Mouse (Mus musculus) C2C12 (cell line): ENCODE results near the gene Apba1. TPM values are rescaled to one million over a fixed set of nuclear protein-coding genes. Genes with fewer than 3 reads are reported as not detected.

ENCODE experiments used
- H3K27me3 ChIP-seq: one replicate; pipeline ENCODE4 v1.6.1; 2011; ENCODE audit not compliant: control insufficient read depth, insufficient read depth, insufficient read length
- H3K36me3 ChIP-seq: one replicate; pipeline ENCODE4 v1.6.1; 2011; ENCODE audit not compliant: control insufficient read depth, insufficient read depth
- H3K4me3 ChIP-seq: one replicate; pipeline ENCODE4 v1.5.1; 2011; ENCODE audit warnings: mild to moderate bottlenecking, control low read depth; ENCODE audit not compliant: poor library complexity, insufficient read depth, severe bottlenecking
- H3K79me2 ChIP-seq: one replicate; pipeline ENCODE4 v1.6.1; 2011; ENCODE audit not compliant: control insufficient read depth, insufficient read depth
- H3K79me3 ChIP-seq: one replicate; pipeline ENCODE4 v1.6.1; 2011; ENCODE audit warnings: low read depth, control low read depth
- H3ac ChIP-seq: one replicate; pipeline ENCODE3; 2011; ENCODE audit warnings: low read depth; ENCODE audit not compliant: control insufficient read depth, insufficient read length
- CEBPB ChIP-seq: IDR thresholded peaks from one replicate; pipeline ENCODE4 v1.6.1; 2011; ENCODE audit warnings: low read depth, mild to moderate bottlenecking, control low read depth, moderate library complexity
- CTCF ChIP-seq: IDR thresholded peaks from one replicate; pipeline ENCODE4 v1.5.1; 2011; ENCODE audit not compliant: control insufficient read depth, insufficient read depth, insufficient read length
- FOSL1 ChIP-seq: IDR thresholded peaks from one replicate; pipeline ENCODE4 v1.8.0; 2011; ENCODE audit warnings: mild to moderate bottlenecking, low read length; ENCODE audit not compliant: poor library complexity, insufficient read depth, severe bottlenecking
- MAX ChIP-seq: IDR thresholded peaks from one replicate; pipeline ENCODE4 v1.6.1; 2011; ENCODE audit warnings: mild to moderate bottlenecking, control low read depth
- MYOD1 ChIP-seq: IDR thresholded peaks from one replicate; pipeline ENCODE4 v1.6.1; 2011; ENCODE audit warnings: low read depth; ENCODE audit not compliant: control insufficient read depth, insufficient read length
- MYOG ChIP-seq: IDR thresholded peaks from one replicate; pipeline ENCODE4 v1.6.1; 2011; ENCODE audit not compliant: control insufficient read depth, insufficient read length; ENCODE audit errors: extremely low read depth
- USF1 ChIP-seq: IDR thresholded peaks from one replicate; pipeline ENCODE4 v1.6.1; 2011; ENCODE audit warnings: low read depth, mild to moderate bottlenecking, control low read depth, moderate library complexity
- polyA plus RNA-seq: library from polyadenylated mRNA; unstranded; fragments of >200 nt; fragmentation: generic; extraction: Trizol; gene quantifications from one replicate; pipeline ENCODE4 v1.2.1, GENCODE M21; 2012; ENCODE audit warnings: missing spikeins

Apba1 gene
- polyA plus RNA-seq, 1 experiment, result 0.02 TPM

DNA sequence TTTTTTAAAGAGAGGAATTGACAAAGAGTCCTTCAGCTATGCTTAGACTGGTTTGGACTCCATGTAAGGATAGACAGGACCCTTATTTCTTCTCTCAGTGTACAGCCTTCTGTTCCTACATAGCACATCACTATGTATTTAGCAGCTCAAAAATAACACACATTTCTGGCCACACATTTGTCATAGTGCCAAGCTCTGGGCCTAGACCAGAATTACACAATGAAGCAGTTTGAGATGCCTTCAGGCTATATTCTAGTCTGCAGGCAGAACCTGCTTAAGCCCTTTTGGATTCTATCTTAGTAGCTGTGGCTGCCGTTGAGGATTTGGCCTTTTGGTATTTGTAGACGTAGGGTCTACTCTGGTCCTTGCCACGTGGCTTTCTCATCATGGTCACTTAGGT lies 35.8 kb downstream of the Apba1 start:
- Histone ChIP-seq H3K4me3 (no peak overlapping the region), H3K79me2 (no peaks in the 10 kb centered on the region), H3K36me3 (no peaks in the 10 kb centered on the region), H3K27me3 (peaks cover 1% of the 10 kb centered on the region), H3ac (no peak overlapping the region), H3K79me3 (no peaks in the 10 kb centered on the region)
- TF ChIP-seq USF1, result no peak

- H3K27me3 ChIP-seq, result no peaks in the 10 kb centered on the region
- no peak overlapping the region for H3ac ChIP-seq
- no peak for TF ChIP-seq MYOG
- TF ChIP-seq USF1, result no peak
- TF ChIP-seq MYOD1, result no peak
- TF ChIP-seq CTCF, result no peak
- TF ChIP-seq MAX, result no peak
- no peak for TF ChIP-seq CEBPB
- no peak for TF ChIP-seq FOSL1
- no peaks in the 10 kb centered on the region for H3K79me2 ChIP-seq
- H3K4me3 ChIP-seq, result no peak overlapping the region
- H3K36me3 ChIP-seq, result no peaks in the 10 kb centered on the region
- H3K79me3 ChIP-seq, result no peaks in the 10 kb centered on the region
These were observed 36.5 kb downstream of the Apba1 start for GRCm38 (mm10) chr19:23795156-23795555.

DNA sequence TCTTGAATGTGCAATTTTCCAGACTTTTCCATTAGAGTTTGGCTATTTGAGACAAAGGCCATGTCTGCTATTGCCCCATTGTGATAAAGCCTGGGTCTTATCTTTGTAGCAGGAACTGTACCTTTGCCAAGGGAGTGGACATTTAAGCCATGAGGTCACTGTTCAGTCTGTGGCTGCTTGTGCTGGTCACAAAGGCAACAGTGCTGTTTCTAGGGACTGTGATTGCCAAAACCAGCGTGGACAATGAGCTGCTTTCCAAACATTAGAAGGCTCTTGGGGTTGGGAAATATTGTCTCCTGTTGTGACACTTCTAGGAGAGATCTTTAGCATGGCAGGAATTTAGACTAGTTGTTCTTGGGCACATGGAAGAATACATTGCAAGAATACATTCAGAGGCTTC lies 42.5 kb downstream of the Apba1 start:
- peaks cover 10% of the 10 kb centered on the region for H3K27me3 ChIP-seq
- no peaks in the 10 kb centered on the region for H3K36me3 ChIP-seq
- H3K4me3 ChIP-seq, result no peak overlapping the region
- no peak for TF ChIP-seq USF1
- no peak for TF ChIP-seq FOSL1
- no peak for TF ChIP-seq CTCF
- TF ChIP-seq MAX, result no peak
- TF ChIP-seq CEBPB, result no peak
- no peak for TF ChIP-seq MYOG
- no peak for TF ChIP-seq MYOD1
- no peak overlapping the region for H3ac ChIP-seq
- H3K79me3 ChIP-seq, result no peaks in the 10 kb centered on the region
- no peaks in the 10 kb centered on the region for H3K79me2 ChIP-seq

- H3K79me2 ChIP-seq, result no peaks in the 10 kb centered on the region
- peaks cover 14% of the 10 kb centered on the region for H3K27me3 ChIP-seq
- no peaks in the 10 kb centered on the region for H3K79me3 ChIP-seq
- TF ChIP-seq MYOG (no peak), CTCF (no peak), USF1 (no peak), CEBPB (no peak), MYOD1 (no peak), FOSL1 (no peak), MAX (no peak)
- no peaks in the 10 kb centered on the region for H3K36me3 ChIP-seq
- H3K4me3 ChIP-seq, result no peak overlapping the region
- H3ac ChIP-seq, result no peak overlapping the region
These were observed 44.7 kb downstream of the Apba1 start for GRCm38 (mm10) chr19:23803221-23803870.

DNA sequence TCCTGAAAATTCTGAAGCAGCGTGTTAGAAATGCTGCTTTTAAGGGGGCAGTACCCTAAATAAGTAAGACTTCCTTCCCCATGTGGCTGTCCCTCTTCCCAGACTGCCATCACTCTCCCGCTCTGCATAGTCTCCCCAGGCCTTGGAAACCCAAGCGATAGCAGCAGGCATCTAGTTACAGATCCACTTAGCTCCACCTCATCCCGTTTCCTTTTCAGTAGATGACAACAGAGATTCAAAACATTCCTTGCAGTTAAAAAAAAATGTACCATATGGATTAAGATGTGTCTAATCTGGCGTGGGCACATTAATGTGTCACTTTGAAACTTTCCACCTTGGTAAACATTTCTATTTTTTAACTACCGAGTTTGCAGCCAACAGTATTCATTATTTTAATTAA lies 48.1 kb downstream of the Apba1 start:
- no peak for TF ChIP-seq MYOG
- no peak for TF ChIP-seq MAX
- TF ChIP-seq CTCF, result no peak
- no peak for TF ChIP-seq CEBPB
- H3K79me3 ChIP-seq, result no peaks in the 10 kb centered on the region
- no peak overlapping the region for H3ac ChIP-seq
- no peak overlapping the region for H3K4me3 ChIP-seq
- peaks cover 10% of the 10 kb centered on the region for H3K27me3 ChIP-seq
- H3K79me2 ChIP-seq, result no peaks in the 10 kb centered on the region
- no peaks in the 10 kb centered on the region for H3K36me3 ChIP-seq

GRCm38 (mm10) chr19:23807371-23807770 lies 48.7 kb downstream of the Apba1 start:
- H3K79me2 ChIP-seq, result no peaks in the 10 kb centered on the region
- no peaks in the 10 kb centered on the region for H3K79me3 ChIP-seq
- no peaks in the 10 kb centered on the region for H3K36me3 ChIP-seq
- TF ChIP-seq MYOD1 (no peak), MAX (no peak), CTCF (no peak), FOSL1 (no peak), USF1 (no peak), CEBPB (no peak), MYOG (no peak)
- H3K4me3 ChIP-seq, result no peak overlapping the region
- no peak overlapping the region for H3ac ChIP-seq
- peaks cover 10% of the 10 kb centered on the region for H3K27me3 ChIP-seq
